Mouse (Mus musculus) intestine, embryonic 14.5 days (tissue): ENCODE results near the gene Crtc3. TPM values are rescaled to one million over a fixed set of nuclear protein-coding genes. Genes with fewer than 3 reads are reported as not detected.

ENCODE experiments used
- ATAC-seq: fragments of 200-750 bp; cut with Nextera tagmentation; replicated peaks from 2 replicates; pipeline ENCODE4 v1.8.0; 2017; ENCODE audit warnings: low read depth, moderate number of reproducible peaks, moderate TSS enrichment, moderate library complexity; ENCODE audit not compliant: low FRiP score, low TSS enrichment
- DNase-seq: peaks from one replicate; pipeline ENCODE4 v3.0.0-alpha.2; 2018; ENCODE audit warnings: low spot score
- H3K27ac ChIP-seq: fragments of 300-500 bp; sonication (generic); 2 replicates; pipeline ENCODE4 v1.5.1; 2014; ENCODE audit warnings: low read depth, mild to moderate bottlenecking, control low read depth
- H3K27me3 ChIP-seq: fragments of 300-500 bp; sonication (generic); replicated peaks from 2 replicates; pipeline ENCODE4 v1.6.1; 2014; ENCODE audit warnings: low read length, control low read depth; ENCODE audit not compliant: control insufficient read depth, insufficient read depth
- H3K36me3 ChIP-seq: fragments of 300-500 bp; sonication (generic); 2 replicates; pipeline ENCODE4 v1.6.1; 2014; ENCODE audit warnings: low read length, control low read depth; ENCODE audit not compliant: control insufficient read depth, insufficient read depth
- H3K4me1 ChIP-seq: fragments of 300-500 bp; sonication (generic); replicated peaks from 2 replicates; pipeline ENCODE4 v1.6.1; 2014; ENCODE audit warnings: low read length, control low read depth, mixed read lengths; ENCODE audit not compliant: control insufficient read depth, insufficient read depth
- H3K4me2 ChIP-seq: fragments of 300-500 bp; sonication (generic); 2 replicates; pipeline ENCODE4 v1.6.1; 2014; ENCODE audit warnings: low read length
- H3K4me3 ChIP-seq: fragments of 300-500 bp; sonication (generic); 2 replicates; pipeline ENCODE4 v1.5.1; 2014; ENCODE audit warnings: low read depth, low read length, control low read depth, mixed read lengths
- H3K9ac ChIP-seq: fragments of 300-500 bp; sonication (generic); 2 replicates; pipeline ENCODE4 v1.6.1; 2014; ENCODE audit warnings: mild to moderate bottlenecking, low read length
- H3K9me3 ChIP-seq: fragments of 300-500 bp; sonication (generic); 2 replicates; pipeline ENCODE4 v1.6.1; 2016; ENCODE audit warnings: low read length, control low read depth; ENCODE audit not compliant: control insufficient read depth
- WGBS: fragments of 180-500 bp; shearing (Covaris S2); extraction: QIAGEN DNeasy Blood & Tissue Kit; methylation state at CpG from one replicate; pipeline ENCODE4 v1.1.7; 2014; 5-methylcytosine and 5-hydroxymethylcytosine counted together
- polyA plus RNA-seq: library from polyadenylated mRNA; unstranded; fragments of >200 nt; fragmentation: Nextera tagmentation; extraction: Ambion mirVana; gene quantifications from 2 replicates; pipeline ENCODE4 v1.2.1, GENCODE M21; 2014

Gene Crtc3
- polyA plus RNA-seq, 1 experiment from 2014 or later: 19.6 TPM

DNA sequence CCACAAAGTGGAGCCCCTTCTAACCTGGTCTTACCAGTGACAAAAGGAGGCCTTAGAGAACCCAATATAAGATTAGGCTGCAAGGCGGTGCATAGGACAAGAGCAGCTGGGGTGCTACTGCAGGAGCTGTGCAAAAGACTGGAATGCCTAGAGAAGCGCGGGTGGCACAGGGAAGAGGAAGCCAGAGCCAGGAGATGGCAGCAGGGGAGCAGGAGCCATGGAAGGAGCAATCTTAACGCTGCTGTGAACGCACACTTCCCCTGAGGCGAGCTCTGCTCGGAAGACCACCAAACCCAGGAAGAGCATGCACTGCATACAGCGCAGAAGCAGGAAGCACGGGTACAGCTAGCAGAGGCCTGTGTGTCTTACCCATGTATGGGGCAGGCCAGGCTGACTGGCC, 72.6 kb downstream of the Crtc3 start:
- peaks cover 14% of the 10 kb centered on the region; the same call in 1 of the 2 replicates for H3K36me3 ChIP-seq
- H3K4me3 ChIP-seq: no peak overlapping the region
- H3K4me1 ChIP-seq: peaks cover 8% of the 10 kb centered on the region
- H3K27me3 ChIP-seq: no peaks in the 10 kb centered on the region
- no peak overlapping the region for H3K27ac ChIP-seq
- H3K4me2 ChIP-seq: no peak overlapping the region
- H3K9me3 ChIP-seq: no peaks in the 10 kb centered on the region
- WGBS: 72% methylated on average over 9 of the region's 9 CpGs
- H3K9ac ChIP-seq: no peak overlapping the region
- ATAC-seq (no peak), DNase-seq (no peak)

GRCm38 (mm10) chr7:80614042-80614441, 74.6 kb downstream of the Crtc3 start:
- Histone ChIP-seq H3K9me3 (no peaks in the 10 kb centered on the region), H3K4me2 (no peak overlapping the region), H3K27ac (peak overlapping the region; percentile 57), H3K36me3 (peaks cover 24% of the 10 kb centered on the region), H3K9ac (no peak overlapping the region), H3K27me3 (no peaks in the 10 kb centered on the region), H3K4me1 (peaks cover 8% of the 10 kb centered on the region), H3K4me3 (no peak overlapping the region)
- DNase-seq: no peak
- ATAC-seq: no peak
- 67% methylated on average over 3 of the region's 3 CpGs for WGBS

DNA sequence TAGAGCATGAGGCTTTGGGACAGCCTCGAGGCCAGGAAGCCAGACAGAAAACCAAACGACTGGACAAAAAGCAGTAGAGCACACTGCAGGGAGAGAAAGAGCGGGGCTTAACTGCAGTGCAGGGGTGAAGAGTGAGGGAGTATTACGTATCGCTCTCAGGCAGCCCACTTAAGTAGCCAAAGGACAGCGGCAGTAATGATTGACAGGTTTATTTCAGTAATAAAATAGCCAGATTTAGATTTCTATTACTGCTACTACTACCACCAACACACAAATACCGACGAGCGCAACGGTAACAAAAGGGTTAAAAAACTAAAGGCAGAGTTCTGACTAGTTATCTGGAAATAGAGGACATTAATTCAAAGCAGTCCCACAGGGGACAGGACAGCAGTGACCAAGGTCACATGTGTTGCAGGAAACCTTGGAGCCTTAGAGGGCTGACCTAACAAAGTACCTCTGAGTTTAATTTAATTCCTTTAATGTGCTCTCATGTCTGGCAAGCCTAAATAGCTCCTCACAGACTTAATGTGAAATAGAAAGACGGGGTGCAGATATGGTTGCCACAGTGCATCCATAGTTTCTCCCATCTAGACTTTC, 76.4 kb downstream of the Crtc3 start:
- 44% methylated on average over 11 of the region's 11 CpGs for WGBS

GRCm38 (mm10) chr7:80611646-80612045, 77.0 kb downstream of the Crtc3 start:
- Histone ChIP-seq H3K4me3 (no peak overlapping the region), H3K27ac (0 out of 2 replicates have a peak overlapping the region, but pooled peaks have one; percentile 14), H3K4me1 (peaks cover 8% of the 10 kb centered on the region), H3K9me3 (no peaks in the 10 kb centered on the region), H3K36me3 (peaks cover 25% of the 10 kb centered on the region), H3K4me2 (no peak overlapping the region), H3K27me3 (no peaks in the 10 kb centered on the region), H3K9ac (no peak overlapping the region)
- no peak for ATAC-seq
- DNase-seq: no peak
- WGBS: 72% methylated on average over 7 of the region's 7 CpGs

More for the DNA sequence above, 76.4 kb downstream of the Crtc3 start:
- ATAC-seq (0 out of 2 replicates have a peak, but pooled peaks have one; percentile 53), DNase-seq (no peak)
- Histone ChIP-seq H3K4me2 (no peak overlapping the region), H3K4me3 (no peak overlapping the region), H3K4me1 (peaks cover 8% of the 10 kb centered on the region), H3K27ac (0 out of 2 replicates have a peak overlapping the region, but pooled peaks have one; percentile 14), H3K27me3 (no peaks in the 10 kb centered on the region), H3K36me3 (peaks cover 28% of the 10 kb centered on the region), H3K9me3 (no peaks in the 10 kb centered on the region), H3K9ac (no peak overlapping the region)

DNA sequence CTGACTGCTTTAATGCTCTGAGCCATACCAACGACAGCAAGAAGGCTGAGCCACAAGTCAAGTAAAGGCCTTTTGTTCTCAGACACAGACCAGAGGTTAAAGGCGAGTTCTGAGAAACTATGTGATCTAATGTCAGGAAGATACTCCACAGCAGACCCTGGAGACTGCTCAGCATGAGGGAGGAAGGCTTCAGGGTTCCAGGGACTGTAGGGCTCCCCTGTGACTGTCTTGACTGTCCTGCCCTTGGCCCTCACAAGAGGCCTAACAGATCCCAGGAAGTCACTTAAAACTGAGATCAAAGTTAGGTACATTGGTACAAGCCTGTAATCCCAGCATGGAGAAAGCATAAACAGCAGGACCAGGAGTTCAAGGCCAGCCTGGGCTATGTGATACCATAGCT, 81.2 kb downstream of the Crtc3 start:
- H3K4me3 ChIP-seq: no peak overlapping the region
- no peak overlapping the region for H3K9ac ChIP-seq
- H3K27ac ChIP-seq: no peak overlapping the region
- H3K36me3 ChIP-seq: peaks cover 31% of the 10 kb centered on the region
- H3K9me3 ChIP-seq: no peaks in the 10 kb centered on the region
- H3K4me2 ChIP-seq: no peak overlapping the region
- no peak for ATAC-seq
- WGBS: 49% methylated on average over 2 of the region's 2 CpGs
- no peaks in the 10 kb centered on the region for H3K27me3 ChIP-seq
- H3K4me1 ChIP-seq: peaks cover 8% of the 10 kb centered on the region
- DNase-seq: no peak

DNA sequence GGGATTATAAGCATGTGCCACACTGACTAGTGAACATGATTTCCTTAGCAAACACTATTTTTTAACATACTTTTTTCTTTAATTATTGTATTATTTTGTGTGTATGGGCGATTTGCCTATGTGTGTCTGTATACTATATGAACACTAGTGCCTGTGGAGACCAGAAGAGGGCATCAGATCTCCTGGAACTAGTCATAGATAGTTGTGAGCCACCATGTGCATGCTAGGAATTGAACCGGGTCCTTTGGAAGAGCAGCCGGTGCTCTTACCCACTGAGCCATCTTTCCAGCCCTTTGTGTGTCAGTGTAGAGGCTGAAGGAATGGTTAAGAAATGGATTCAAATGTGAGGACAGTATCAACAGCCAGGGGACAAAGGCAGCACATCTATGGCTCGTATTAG, 82.2 kb downstream of the Crtc3 start:
- H3K36me3 ChIP-seq: peaks cover 31% of the 10 kb centered on the region
- no peak overlapping the region for H3K4me3 ChIP-seq
- H3K9ac ChIP-seq: no peak overlapping the region
- H3K4me2 ChIP-seq: no peak overlapping the region
- no peak for DNase-seq
- no peaks in the 10 kb centered on the region for H3K9me3 ChIP-seq
- WGBS: 82% methylated on average over 4 of the region's 4 CpGs
- no peaks in the 10 kb centered on the region; the same call in 1 of the 2 replicates for H3K4me1 ChIP-seq
- H3K27ac ChIP-seq: no peak overlapping the region
- no peaks in the 10 kb centered on the region for H3K27me3 ChIP-seq
- ATAC-seq: no peak

DNA sequence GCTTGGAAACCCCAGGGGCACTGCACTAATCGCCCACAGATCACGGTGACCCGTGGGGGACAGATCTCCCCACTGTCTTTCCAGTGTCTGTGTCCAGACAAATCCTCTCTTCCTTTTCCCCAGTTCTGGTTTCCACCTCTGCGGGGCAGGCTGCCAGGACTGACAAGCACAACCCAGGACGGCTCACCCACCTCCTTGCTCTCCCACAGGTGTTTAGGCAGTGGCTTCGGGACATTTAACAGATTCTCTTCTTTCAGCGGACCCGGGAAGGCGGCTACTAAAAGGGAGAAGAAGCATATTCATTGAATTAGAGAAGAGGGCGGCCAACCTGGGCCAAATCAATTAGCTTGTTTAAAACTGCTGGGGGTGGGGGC, 83.1 kb downstream of the Crtc3 start:
- no peaks in the 10 kb centered on the region for H3K9me3 ChIP-seq
- DNase-seq (no peak), ATAC-seq (no peak)

DNA sequence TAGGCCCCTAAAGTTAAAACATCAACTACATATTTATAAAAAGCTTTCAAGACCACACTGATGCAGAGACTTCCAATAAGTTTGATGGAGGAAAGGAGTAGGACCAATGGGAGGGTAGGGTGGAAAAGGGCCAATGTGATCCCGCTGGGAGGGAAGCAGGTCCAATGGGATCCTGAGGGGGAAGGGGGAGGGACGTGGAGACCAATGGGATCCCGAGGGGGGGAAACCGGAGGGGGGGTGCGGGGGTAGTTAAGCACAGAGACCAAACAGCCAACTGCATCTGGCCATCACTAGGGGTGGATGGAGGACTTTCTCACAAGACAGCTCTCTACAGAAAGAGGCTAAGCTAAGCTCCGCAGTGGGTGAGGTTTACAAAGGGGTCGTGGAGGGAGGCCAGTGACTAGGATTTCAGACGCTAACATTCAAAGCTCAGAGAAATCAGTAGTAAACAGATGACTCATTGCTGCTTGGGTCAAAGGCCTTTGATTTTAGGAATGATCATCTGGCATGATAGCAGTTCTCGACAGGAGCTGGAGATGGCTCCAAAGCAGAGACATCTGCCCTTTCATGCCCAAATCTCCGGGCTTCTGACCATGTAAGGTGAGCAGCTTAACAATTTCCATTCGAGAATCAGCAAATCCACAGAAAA, 83.6 kb downstream of the Crtc3 start:
- ATAC-seq (no peak), DNase-seq (no peak)
- no peak overlapping the region for H3K4me2 ChIP-seq
- no peaks in the 10 kb centered on the region; the same call in 1 of the 2 replicates for H3K4me1 ChIP-seq
- H3K4me3 ChIP-seq: no peak overlapping the region
- peaks cover 31% of the 10 kb centered on the region; the same call in 1 of the 2 replicates for H3K36me3 ChIP-seq
- 43% methylated on average over 11 of the region's 11 CpGs for WGBS
- H3K9ac ChIP-seq: no peak overlapping the region
- no peaks in the 10 kb centered on the region for H3K27me3 ChIP-seq
- no peaks in the 10 kb centered on the region for H3K9me3 ChIP-seq
- H3K27ac ChIP-seq: no peak overlapping the region

More for the DNA sequence above, 83.1 kb downstream of the Crtc3 start:
- H3K27ac ChIP-seq: no peak overlapping the region
- WGBS: 20% methylated on average over 10 of the region's 10 CpGs
- no peak overlapping the region for H3K9ac ChIP-seq
- no peak overlapping the region for H3K4me2 ChIP-seq
- H3K36me3 ChIP-seq: peaks cover 34% of the 10 kb centered on the region
- no peak overlapping the region for H3K4me3 ChIP-seq
- no peaks in the 10 kb centered on the region; the same call in 1 of the 2 replicates for H3K4me1 ChIP-seq
- H3K27me3 ChIP-seq: no peaks in the 10 kb centered on the region

DNA sequence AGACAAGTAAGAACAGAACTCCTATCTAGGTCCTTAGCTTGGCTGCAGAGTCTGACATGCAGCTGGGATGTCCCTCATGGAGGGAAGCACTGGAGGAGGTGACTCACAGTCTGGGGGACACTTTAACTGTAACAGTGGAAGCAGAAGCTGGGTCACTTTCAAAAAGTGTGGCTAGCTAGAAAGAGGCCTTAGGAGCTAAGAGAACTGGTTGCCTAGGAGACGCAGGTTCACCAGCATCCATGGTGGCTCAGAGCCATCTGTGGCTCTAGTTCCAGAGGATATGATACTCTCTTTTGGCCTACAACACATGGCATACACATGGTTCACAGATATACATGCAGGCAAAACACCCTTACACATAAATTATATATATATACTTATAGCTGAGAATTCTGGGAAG, 86.1 kb downstream of the Crtc3 start:
- 100% methylated on average over 1 of the region's 1 CpGs for WGBS
- Histone ChIP-seq H3K27me3 (no peaks in the 10 kb centered on the region), H3K9ac (no peak overlapping the region), H3K36me3 (peaks cover 31% of the 10 kb centered on the region), H3K9me3 (no peaks in the 10 kb centered on the region), H3K27ac (no peak overlapping the region), H3K4me2 (no peak overlapping the region), H3K4me3 (no peak overlapping the region), H3K4me1 (no peaks in the 10 kb centered on the region; the same call in 1 of the 2 replicates)
- ATAC-seq: no peak
- DNase-seq: no peak
